Mouse (Mus musculus) ES-Bruce4 (cell line): Measurements from ENCODE around the gene Olfr675. TPM values are rescaled to one million over a fixed set of nuclear protein-coding genes. Genes with fewer than 3 reads are reported as not detected.
"Not testable (repeated sequence)": the region's sequence is repeated elsewhere in the genome, so short reads cannot be mapped to it uniquely, and the experiment has no call there.

Experiments
- H3K27ac ChIP-seq: 2 replicates; pipeline ENCODE4 v1.5.1; 2012; ENCODE audit warnings: low read length, inconsistent platforms; ENCODE audit not compliant: insufficient read depth
- H3K27me3 ChIP-seq: 2 replicates; pipeline ENCODE4 v1.6.1; 2012; ENCODE audit warnings: mild to moderate bottlenecking, low read length, inconsistent platforms; ENCODE audit not compliant: control insufficient read depth, poor library complexity, insufficient read depth, severe bottlenecking
- H3K36me3 ChIP-seq: 2 replicates; pipeline ENCODE4 v1.6.1; 2012; ENCODE audit warnings: inconsistent platforms, mild to moderate bottlenecking, low read length, moderate library complexity; ENCODE audit not compliant: control insufficient read depth, poor library complexity, insufficient read depth, severe bottlenecking
- H3K4me1 ChIP-seq: one replicate; pipeline ENCODE4 v1.8.1; 2011; ENCODE audit warnings: low read length; ENCODE audit not compliant: control insufficient read depth, insufficient read depth
- H3K4me3 ChIP-seq: 2 replicates; pipeline ENCODE4 v1.5.1; 2011; ENCODE audit warnings: low read depth, mild to moderate bottlenecking, low read length
- H3K9ac ChIP-seq: 2 replicates; pipeline ENCODE4 v1.6.1; 2012; ENCODE audit warnings: low read depth, mild to moderate bottlenecking, inconsistent platforms; ENCODE audit not compliant: poor library complexity, severe bottlenecking
- H3K9me3 ChIP-seq: replicated peaks from 2 replicates; pipeline ENCODE4 v1.6.1; 2012; ENCODE audit warnings: mild to moderate bottlenecking, low read length, inconsistent platforms; ENCODE audit not compliant: control insufficient read depth, poor library complexity, insufficient read depth, severe bottlenecking
- CTCF ChIP-seq: IDR thresholded peaks from one replicate; pipeline ENCODE4 v1.8.1; 2011; ENCODE audit warnings: low read depth, low read length
- EP300 ChIP-seq: IDR thresholded peaks from 2 replicates; pipeline ENCODE4 v1.6.1; 2011; ENCODE audit warnings: low read depth, low read length; ENCODE audit not compliant: insufficient read depth
- POLR2A ChIP-seq: IDR thresholded peaks from one replicate; pipeline ENCODE4 v1.8.1; 2011; ENCODE audit warnings: low read length; ENCODE audit not compliant: insufficient read depth
- polyA plus RNA-seq: library from polyadenylated mRNA; stranded (reverse); fragments of >200 nt; gene quantifications from 2 replicates; pipeline ENCODE4 v1.2.4, GENCODE M21; 2011; ENCODE audit warnings: low read depth; ENCODE audit not compliant: missing spikeins, insufficient read depth, insufficient read length

Gene Olfr675
- polyA plus RNA-seq, 1 experiment, result not detected

DNA sequence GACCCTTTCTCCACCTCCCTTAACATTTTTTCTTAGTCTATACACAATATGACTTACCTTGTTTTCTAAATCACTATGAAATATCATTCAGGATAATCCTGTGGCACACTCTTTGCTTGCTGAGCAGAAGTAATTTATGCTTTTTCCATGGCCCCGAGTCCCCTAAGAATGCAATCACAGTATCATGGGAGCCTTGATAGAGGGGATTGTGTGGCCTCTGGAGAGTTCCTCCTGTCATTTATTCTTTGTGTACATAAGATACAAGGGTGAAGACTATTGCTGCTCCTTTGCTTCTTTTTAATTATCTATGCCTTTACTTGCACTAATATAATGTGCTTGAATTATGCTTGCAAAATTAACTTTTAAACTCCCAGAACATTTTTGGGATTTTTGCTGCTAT lies 49.2 kb downstream of the Olfr675 start, which contains the start of gene Olfr671:
TSS of gene Olfr671 (minus strand) at position 101 of the 400 bp plus-strand sequence.
- Histone ChIP-seq H3K27me3 (no peaks in the 10 kb centered on the region), H3K36me3 (no peaks in the 10 kb centered on the region), H3K9ac (no peak within 1 kb of the TSS), H3K4me1 (no peaks in the 10 kb centered on the region), H3K4me3 (no peak within 1 kb of the TSS), H3K9me3 (no peaks in the 10 kb centered on the region), H3K27ac (no peak within 1 kb of the TSS)
- TF ChIP-seq CTCF (no peak), POLR2A (no peak), EP300 (no peak)

DNA sequence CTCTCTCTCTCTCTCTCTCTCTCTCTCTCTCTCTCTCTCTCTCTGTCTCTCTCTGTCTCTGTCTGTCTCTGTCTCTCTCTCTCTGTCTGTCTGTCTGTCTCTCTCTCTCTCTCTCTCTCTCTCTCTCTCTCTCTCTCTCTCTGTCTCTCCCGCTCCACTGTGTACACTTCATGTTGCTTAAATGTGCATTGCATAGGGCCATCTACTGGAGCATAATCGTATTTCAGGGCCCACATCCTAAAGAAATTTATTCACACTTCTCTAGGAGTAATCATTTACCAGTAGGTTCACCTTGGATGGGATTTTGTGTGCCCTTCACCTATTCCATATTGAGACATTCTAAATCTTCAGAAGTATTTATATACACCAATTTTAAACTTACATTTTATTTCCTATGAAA lies 55.8 kb downstream of the Olfr675 start:
- not testable (repeated sequence) for H3K4me3 ChIP-seq, H3K27ac ChIP-seq, H3K9me3 ChIP-seq, H3K36me3 ChIP-seq, H3K9ac ChIP-seq, H3K27me3 ChIP-seq, H3K4me1 ChIP-seq

Other genes with a start within 250 kb of the Olfr675 start
- gene Usp17lb, start 185.9 kb downstream of the Olfr675 start, polyA plus RNA-seq, result not detected in 2 replicates
- gene Usp17la, start 171.5 kb downstream of the Olfr675 start, polyA plus RNA-seq, result 0.29 TPM in 1 of 2 replicates, not detected in the other
- gene Olfr665, start 150.4 kb downstream of the Olfr675 start, polyA plus RNA-seq, result not detected in 2 replicates
- gene Olfr666, start 132.5 kb downstream of the Olfr675 start, polyA plus RNA-seq, result not detected in 2 replicates
- not detected in 2 replicates for gene Olfr667, start 107.0 kb downstream of the Olfr675 start, polyA plus RNA-seq
- gene Olfr668, start 100.4 kb downstream of the Olfr675 start, polyA plus RNA-seq, result not detected in 2 replicates
- gene Olfr669, start 94.2 kb downstream of the Olfr675 start, polyA plus RNA-seq, result not detected in 2 replicates
- gene Olfr670, start 65.8 kb downstream of the Olfr675 start, polyA plus RNA-seq, result not detected in 2 replicates
- gene Olfr671, start 49.3 kb downstream of the Olfr675 start, polyA plus RNA-seq, result not detected in 2 replicates
- not detected in 2 replicates for gene Olfr672, start 26.4 kb downstream of the Olfr675 start, polyA plus RNA-seq
- gene Olfr676, start 4.2 kb upstream of the Olfr675 start, polyA plus RNA-seq, result not detected in 2 replicates
- not detected in 2 replicates for gene Olfr677, start 22.9 kb upstream of the Olfr675 start, polyA plus RNA-seq
- gene Olfr678, start 36.0 kb upstream of the Olfr675 start, polyA plus RNA-seq, result not detected in 2 replicates
- gene Olfr679, start 52.7 kb upstream of the Olfr675 start, polyA plus RNA-seq, result not detected in 2 replicates
- not detected in 2 replicates for gene Olfr680-ps1, start 64.4 kb upstream of the Olfr675 start, polyA plus RNA-seq
- gene Olfr681, start 88.4 kb upstream of the Olfr675 start, polyA plus RNA-seq, result not detected in 2 replicates
- gene Olfr683, start 118.6 kb upstream of the Olfr675 start, polyA plus RNA-seq, result not detected in 2 replicates
- not detected in 2 replicates for gene Olfr684, start 135.2 kb upstream of the Olfr675 start, polyA plus RNA-seq
- gene Olfr685, start 157.6 kb upstream of the Olfr675 start, polyA plus RNA-seq, result not detected in 2 replicates
- not detected in 2 replicates for gene Olfr686, start 179.0 kb upstream of the Olfr675 start, polyA plus RNA-seq